Mouse (Mus musculus) limb, embryonic 14.5 days (tissue): ENCODE results near the gene Insl3. TPM values are rescaled to one million over a fixed set of nuclear protein-coding genes. Genes with fewer than 3 reads are reported as not detected.

Experiments
- ATAC-seq: fragments of 200-750 bp; cut with Nextera tagmentation; 2 replicates; pipeline ENCODE4 v1.8.0; 2017; ENCODE audit warnings: low read depth, moderate number of reproducible peaks, moderate TSS enrichment; ENCODE audit not compliant: low FRiP score
- DNase-seq: peaks from one replicate; pipeline ENCODE4 v3.0.0-alpha.2; 2015; ENCODE audit warnings: low spot score
- H3K27ac ChIP-seq: fragments of 300-500 bp; sonication (generic); replicated peaks from 2 replicates; pipeline ENCODE4 v1.5.1; 2014; ENCODE audit warnings: low read depth, mild to moderate bottlenecking, low read length, moderate library complexity, mixed read lengths
- H3K27me3 ChIP-seq: fragments of 300-500 bp; sonication (generic); 2 replicates; pipeline ENCODE4 v1.6.1; 2014; ENCODE audit warnings: low read length, mixed read lengths; ENCODE audit not compliant: control insufficient read depth, insufficient read depth
- H3K36me3 ChIP-seq: fragments of 300-500 bp; sonication (generic); 2 replicates; pipeline ENCODE4 v1.6.1; 2014; ENCODE audit warnings: mild to moderate bottlenecking, low read length, moderate library complexity, mixed read lengths; ENCODE audit not compliant: control insufficient read depth, insufficient read depth
- H3K4me1 ChIP-seq: fragments of 300-500 bp; sonication (generic); 2 replicates; pipeline ENCODE4 v1.6.1; 2014; ENCODE audit warnings: antibody characterized with exemption, low read length, mixed read lengths; ENCODE audit not compliant: control insufficient read depth, insufficient read depth
- H3K4me2 ChIP-seq: fragments of 300-500 bp; sonication (generic); replicated peaks from 2 replicates; pipeline ENCODE4 v1.6.1; 2014; ENCODE audit warnings: low read depth, mild to moderate bottlenecking, low read length, moderate library complexity; ENCODE audit not compliant: severe bottlenecking
- H3K4me3 ChIP-seq: fragments of 300-500 bp; sonication (generic); replicated peaks from 2 replicates; pipeline ENCODE4 v1.5.1; 2014; ENCODE audit warnings: low read length
- H3K9ac ChIP-seq: fragments of 300-500 bp; sonication (generic); 2 replicates; pipeline ENCODE4 v1.6.1; 2014; ENCODE audit warnings: mild to moderate bottlenecking, low read depth, low read length, moderate library complexity; ENCODE audit not compliant: severe bottlenecking
- H3K9me3 ChIP-seq: fragments of 300-500 bp; sonication (generic); 2 replicates; pipeline ENCODE4 v1.6.1; 2016; ENCODE audit warnings: low read length; ENCODE audit not compliant: control insufficient read depth
- POLR2A ChIP-seq: fragments of 200-500 bp; IDR thresholded peaks from 2 replicates; pipeline ENCODE4 v1.8.0; 2012; ENCODE audit warnings: inconsistent platforms, mild to moderate bottlenecking, moderate library complexity, borderline replicate concordance; ENCODE audit not compliant: insufficient read depth, insufficient read length; ENCODE audit errors: extremely low read depth
- WGBS: fragments of 180-500 bp; shearing (Covaris S2); extraction: QIAGEN DNeasy Blood & Tissue Kit; methylation state at CpG from one replicate; pipeline ENCODE4 v1.1.7; 2014; 5-methylcytosine and 5-hydroxymethylcytosine counted together
- polyA plus RNA-seq, 2 experiments: library from polyadenylated mRNA; depleted of rRNA in 1 of 2; stranded (reverse) in 1 of 2; unstranded in 1 of 2; fragments of >200 nt; fragmentation: Nextera tagmentation in 1 of 2; extraction: Ambion mirVana in 1 of 2; gene quantifications; 2 replicates each; pipeline versions ENCODE4 v1.2.1 to v1.2.3; 2012 to 2014

Insl3 gene
- polyA plus RNA-seq, 2 experiments: 1.8 TPM; not detected in 1

GRCm38 (mm10) chr8:71718252-71718651, 29.2 kb downstream of the Insl3 start:
- Histone ChIP-seq H3K4me3 (no peak overlapping the region), H3K36me3 (no peaks in the 10 kb centered on the region), H3K27me3 (no peaks in the 10 kb centered on the region), H3K4me1 (no peaks in the 10 kb centered on the region), H3K4me2 (no peak overlapping the region), H3K9me3 (no peaks in the 10 kb centered on the region), H3K9ac (no peak overlapping the region), H3K27ac (no peak overlapping the region)
- no peak for DNase-seq
- WGBS: 36% methylated on average over 3 of the region's 3 CpGs
- no peak for ATAC-seq
- TF ChIP-seq POLR2A: no peak

GRCm38 (mm10) chr8:71719218-71719617, 30.2 kb downstream of the Insl3 start:
- ATAC-seq (no peak), DNase-seq (no peak)
- WGBS: 69% methylated on average over 4 of the region's 4 CpGs
- Histone ChIP-seq H3K27me3 (no peaks in the 10 kb centered on the region), H3K4me1 (no peaks in the 10 kb centered on the region), H3K36me3 (no peaks in the 10 kb centered on the region), H3K4me2 (no peak overlapping the region), H3K9ac (no peak overlapping the region), H3K4me3 (no peak overlapping the region), H3K9me3 (no peaks in the 10 kb centered on the region), H3K27ac (no peak overlapping the region)
- TF ChIP-seq POLR2A: no peak

- H3K4me2 ChIP-seq: no peak overlapping the region
- peaks cover 6% of the 10 kb centered on the region for H3K27me3 ChIP-seq
- H3K9ac ChIP-seq: no peak overlapping the region; the same call in 1 of the 2 replicates
- peaks cover 2% of the 10 kb centered on the region; the same call in 1 of the 2 replicates for H3K4me1 ChIP-seq
- H3K9me3 ChIP-seq: no peaks in the 10 kb centered on the region
- TF ChIP-seq POLR2A: no peak
- DNase-seq (peak; percentile 36), ATAC-seq (peak; percentile 44; the same call in 1 of the 2 replicates)
- H3K27ac ChIP-seq: no peak overlapping the region
- no peaks in the 10 kb centered on the region for H3K36me3 ChIP-seq
- H3K4me3 ChIP-seq: no peak overlapping the region
- 28% methylated on average over 7 of the region's 7 CpGs for whole genome bisulfite sequencing
These were observed 31.0 kb downstream of the Insl3 start for GRCm38 (mm10) chr8:71719928-71720457.

- H3K9ac ChIP-seq: no peak overlapping the region
- no peaks in the 10 kb centered on the region for H3K36me3 ChIP-seq
- H3K4me2 ChIP-seq: no peak overlapping the region
- no peaks in the 10 kb centered on the region for H3K9me3 ChIP-seq
- no peak for TF ChIP-seq POLR2A
- H3K4me3 ChIP-seq: no peak overlapping the region
- peaks cover 22% of the 10 kb centered on the region for H3K27me3 ChIP-seq
- no peak overlapping the region for H3K27ac ChIP-seq
- H3K4me1 ChIP-seq: peaks cover 6% of the 10 kb centered on the region; the same call in 1 of the 2 replicates
- 57% methylated on average over 14 of the region's 14 CpGs for WGBS
- ATAC-seq: no peak
- DNase-seq: no peak
These were observed 34.1 kb downstream of the Insl3 start for GRCm38 (mm10) chr8:71723047-71723551.

- Histone ChIP-seq H3K27ac (no peak overlapping the region), H3K27me3 (peaks cover 22% of the 10 kb centered on the region), H3K4me3 (no peak overlapping the region), H3K9me3 (no peaks in the 10 kb centered on the region), H3K9ac (no peak overlapping the region), H3K4me2 (no peak overlapping the region), H3K36me3 (no peaks in the 10 kb centered on the region), H3K4me1 (peaks cover 13% of the 10 kb centered on the region; the same call in 1 of the 2 replicates)
- 59% methylated on average over 4 of the region's 4 CpGs for WGBS
- DNase-seq: no peak
- TF ChIP-seq POLR2A: no peak
- ATAC-seq: no peak
These were observed 35.4 kb downstream of the Insl3 start for GRCm38 (mm10) chr8:71724389-71724788.
